Mouse (Mus musculus): Measurements from ENCODE around the gene Taf5l. TPM values are rescaled to one million over a fixed set of nuclear protein-coding genes. Genes with fewer than 3 reads are reported as not detected.
"Not testable (repeated sequence)": the region's sequence is repeated elsewhere in the genome, so short reads cannot be mapped to it uniquely, and the experiment has no call there.

Taf5l gene
- polyA plus RNA-seq, 1 experiment = 26.0 TPM

DNA sequence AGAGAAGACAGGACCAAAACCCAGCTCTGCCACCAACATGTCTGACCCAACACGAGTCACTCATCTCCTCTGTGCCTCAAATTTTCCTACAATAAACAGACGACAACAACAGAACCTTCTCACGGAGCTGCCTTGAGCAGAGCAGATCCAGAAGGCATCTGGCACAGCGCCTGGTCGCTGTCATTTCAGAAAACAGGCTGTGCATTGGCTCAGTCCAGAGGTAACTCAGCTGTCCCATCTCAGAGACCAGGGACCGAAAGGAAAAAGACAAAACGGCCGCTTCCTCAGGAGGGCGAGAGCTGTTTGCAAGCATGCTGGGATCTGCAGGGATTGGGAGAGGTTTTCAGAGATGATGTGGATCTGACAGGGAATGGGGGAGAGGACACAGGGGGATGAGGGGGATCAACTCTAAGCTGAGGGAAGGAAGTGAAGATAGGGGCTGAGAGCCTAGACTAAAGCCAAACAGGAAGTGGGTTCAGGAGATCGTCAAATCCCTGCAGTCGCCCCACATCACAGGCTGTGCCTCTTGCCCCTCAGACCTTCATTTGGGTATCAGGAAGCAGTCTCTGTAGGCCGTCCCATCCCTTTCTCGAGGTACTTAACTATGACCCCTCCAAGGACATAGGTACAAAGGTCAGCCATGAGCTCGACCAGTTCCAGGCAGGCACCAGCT lies 42.9 kb downstream of the Taf5l start:
- no peak for DNase-seq
- H3K4me1 ChIP-seq (ENCODE audit: control insufficient read depth, insufficient read depth, low read length) = no peaks in the 10 kb centered on the region; the same call in none of the 2 replicates
- 47% methylated on average over 14 of the region's 14 CpGs for WGBS
- TF ChIP-seq CTCF (IDR thresholded peaks at IDR 0.05; ENCODE audit: insufficient read depth, low read length) (no peak), POLR2A (IDR thresholded peaks at IDR 0.05; ENCODE audit: borderline replicate concordance, extremely low read depth, low read depth, low read length) (no peak)
- H3K4me3 ChIP-seq (replicated peaks; ENCODE audit: extremely low read depth, low read depth, low read length) = no peak overlapping the region

- H3K4me1 ChIP-seq (ENCODE audit: control insufficient read depth, insufficient read depth, low read length) = no peaks in the 10 kb centered on the region; the same call in none of the 2 replicates
- 71% methylated on average over 4 of the region's 4 CpGs for WGBS
Observed at GRCm38 (mm10) chr8:123977499-123977898, 43.7 kb downstream of the Taf5l start.

DNA sequence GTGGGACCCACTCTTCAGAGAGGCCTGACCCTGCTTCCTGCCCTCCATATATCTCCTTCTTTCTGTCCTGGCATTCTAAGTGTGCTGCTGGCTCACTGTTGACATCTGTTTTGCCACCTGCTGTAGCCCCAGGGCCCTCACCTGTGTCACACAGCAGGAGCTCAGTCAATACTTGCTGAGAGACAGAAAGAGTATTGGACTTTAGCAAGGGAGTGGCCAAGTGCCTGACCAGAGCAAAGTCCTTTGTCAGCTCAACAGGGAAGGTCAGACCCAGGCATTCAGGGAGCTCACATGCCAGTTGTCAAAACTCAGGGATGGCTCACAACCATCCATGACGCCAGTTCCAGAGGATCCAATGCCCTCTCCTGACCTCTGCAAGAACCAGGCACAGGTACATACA lies 47.7 kb downstream of the Taf5l start:
- TF ChIP-seq CTCF (IDR thresholded peaks at IDR 0.05; ENCODE audit: insufficient read depth, low read length) (no peak), POLR2A (IDR thresholded peaks at IDR 0.05; ENCODE audit: borderline replicate concordance, extremely low read depth, low read depth, low read length) (no peak)
- no peaks in the 10 kb centered on the region for H3K4me1 ChIP-seq (ENCODE audit: control insufficient read depth, insufficient read depth, low read length)
- DNase-seq = no peak
- 81% methylated on average over 1 of the region's 1 CpGs for WGBS
- H3K4me3 ChIP-seq (replicated peaks; ENCODE audit: extremely low read depth, low read depth, low read length) = no peak overlapping the region

More at GRCm38 (mm10) chr8:123977499-123977898, 43.7 kb downstream of the Taf5l start:
- TF ChIP-seq CTCF (IDR thresholded peaks at IDR 0.05; ENCODE audit: insufficient read depth, low read length) = no peak
- TF ChIP-seq POLR2A (IDR thresholded peaks at IDR 0.05; ENCODE audit: borderline replicate concordance, extremely low read depth, low read depth, low read length) = no peak
- no peak overlapping the region for H3K4me3 ChIP-seq (replicated peaks; ENCODE audit: extremely low read depth, low read depth, low read length)
- no peak for DNase-seq

- DNase-seq = no peak
- 68% methylated on average over 2 of the region's 2 CpGs for WGBS
- TF ChIP-seq POLR2A (IDR thresholded peaks at IDR 0.05; ENCODE audit: borderline replicate concordance, extremely low read depth, low read depth, low read length) (no peak), CTCF (IDR thresholded peaks at IDR 0.05; ENCODE audit: insufficient read depth, low read length) (no peak)
- no peak overlapping the region for H3K4me3 ChIP-seq (replicated peaks; ENCODE audit: extremely low read depth, low read depth, low read length)
- no peaks in the 10 kb centered on the region for H3K4me1 ChIP-seq (ENCODE audit: control insufficient read depth, insufficient read depth, low read length)
Observed at GRCm38 (mm10) chr8:123966896-123967295, 54.3 kb downstream of the Taf5l start.

GRCm38 (mm10) chr8:123961371-123961770 lies 59.8 kb downstream of the Taf5l start:
- Histone ChIP-seq H3K4me1 (ENCODE audit: control insufficient read depth, insufficient read depth, low read length) (no peaks in the 10 kb centered on the region), H3K4me3 (replicated peaks; ENCODE audit: extremely low read depth, low read depth, low read length) (no peak overlapping the region)
- no peak for DNase-seq
- TF ChIP-seq POLR2A (IDR thresholded peaks at IDR 0.05; ENCODE audit: borderline replicate concordance, extremely low read depth, low read depth, low read length) (no peak), CTCF (IDR thresholded peaks at IDR 0.05; ENCODE audit: insufficient read depth, low read length) (no peak)
- 86% methylated on average over 1 of the region's 1 CpGs for WGBS

- not testable (repeated sequence) for H3K4me1 ChIP-seq (ENCODE audit: control insufficient read depth, insufficient read depth, low read length); DNase-seq; H3K4me3 ChIP-seq (replicated peaks; ENCODE audit: extremely low read depth, low read depth, low read length)
- 62% methylated on average over 5 of the region's 5 CpGs for WGBS
Observed at GRCm38 (mm10) chr8:123960556-123960955, 60.6 kb downstream of the Taf5l start.

DNA sequence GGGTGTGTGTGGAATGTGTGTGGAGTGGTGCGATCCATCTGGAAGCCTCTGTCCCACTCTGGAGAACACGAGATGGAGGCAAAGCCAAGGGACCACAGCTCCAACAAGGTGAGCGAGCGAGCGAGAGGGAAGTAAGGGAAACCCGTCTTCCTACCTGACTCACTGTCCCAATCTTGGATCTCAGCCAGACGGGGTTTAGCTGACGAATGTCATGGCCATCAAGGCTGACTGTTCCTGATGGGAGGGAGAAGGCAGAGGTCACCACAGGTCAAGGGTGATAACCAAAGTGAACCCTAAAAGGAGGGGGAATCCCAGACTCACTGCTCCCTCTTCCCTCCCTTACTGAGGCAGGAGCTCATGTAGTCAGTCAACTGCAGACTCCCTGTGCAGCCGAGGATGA lies 61.1 kb downstream of the Taf5l start:
- no peak for TF ChIP-seq POLR2A (IDR thresholded peaks at IDR 0.05; ENCODE audit: borderline replicate concordance, extremely low read depth, low read depth, low read length)
- Histone ChIP-seq H3K4me1 (ENCODE audit: control insufficient read depth, insufficient read depth, low read length) (no peaks in the 10 kb centered on the region), H3K4me3 (replicated peaks; ENCODE audit: extremely low read depth, low read depth, low read length) (no peak overlapping the region)
- DNase-seq = no peak
- 81% methylated on average over 9 of the region's 9 CpGs for WGBS

DNA sequence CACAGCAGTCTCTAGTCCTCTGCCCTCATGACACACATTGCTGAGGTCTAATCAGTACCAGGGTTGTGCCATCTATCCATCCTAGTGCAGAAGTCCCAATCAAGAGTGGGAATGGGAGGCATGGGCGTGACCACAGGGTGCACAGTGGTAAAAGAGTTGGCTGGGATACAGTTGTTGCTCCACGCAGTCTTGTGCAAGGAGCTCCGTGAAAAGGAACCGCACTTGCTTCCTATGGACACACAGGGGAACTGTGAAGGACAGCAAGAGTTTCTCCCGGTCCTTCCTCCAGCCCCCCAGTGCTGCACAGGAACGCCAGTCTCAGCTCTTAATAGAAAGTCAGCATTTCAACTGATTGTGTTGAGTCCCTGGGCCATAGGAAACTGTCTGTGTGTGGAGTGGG lies 61.7 kb downstream of the Taf5l start:
- TF ChIP-seq CTCF (IDR thresholded peaks at IDR 0.05; ENCODE audit: insufficient read depth, low read length) = no peak
- no peak for TF ChIP-seq POLR2A (IDR thresholded peaks at IDR 0.05; ENCODE audit: borderline replicate concordance, extremely low read depth, low read depth, low read length)
- WGBS = 88% methylated on average over 6 of the region's 6 CpGs
- H3K4me1 ChIP-seq (ENCODE audit: control insufficient read depth, insufficient read depth, low read length) = no peaks in the 10 kb centered on the region
- H3K4me3 ChIP-seq (replicated peaks; ENCODE audit: extremely low read depth, low read depth, low read length) = no peak overlapping the region
- DNase-seq = no peak

DNA sequence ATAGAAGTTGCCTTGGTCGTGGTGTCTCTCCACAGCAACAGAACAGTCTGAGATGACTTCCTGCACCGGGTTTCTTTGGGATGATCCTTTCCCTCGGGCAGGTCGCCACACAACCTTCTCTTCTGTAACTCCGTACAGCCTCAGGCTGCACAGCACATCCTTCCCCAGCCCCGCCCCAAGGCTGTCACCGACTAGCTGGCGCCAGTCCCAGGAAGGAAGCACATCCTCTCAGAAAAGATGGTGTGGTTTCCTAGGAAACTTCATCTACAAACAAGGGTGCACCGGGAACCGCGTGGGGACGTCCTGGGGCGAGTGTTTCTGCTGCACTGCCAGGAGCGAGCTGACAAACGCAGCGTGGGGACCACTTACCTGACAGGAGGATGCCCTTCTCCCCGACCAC lies 63.1 kb downstream of the Taf5l start:
- Histone ChIP-seq H3K4me3 (replicated peaks; ENCODE audit: extremely low read depth, low read depth, low read length) (no peak overlapping the region), H3K4me1 (ENCODE audit: control insufficient read depth, insufficient read depth, low read length) (no peaks in the 10 kb centered on the region)
- DNase-seq = no peak
- WGBS = 45% methylated on average over 17 of the region's 17 CpGs
- TF ChIP-seq CTCF (IDR thresholded peaks at IDR 0.05; ENCODE audit: insufficient read depth, low read length) (no peak), POLR2A (IDR thresholded peaks at IDR 0.05; ENCODE audit: borderline replicate concordance, extremely low read depth, low read depth, low read length) (no peak)

GRCm38 (mm10) chr8:123954246-123954645 lies 67.0 kb downstream of the Taf5l start:
- 96% methylated on average over 8 of the region's 8 CpGs for WGBS
- TF ChIP-seq CTCF (IDR thresholded peaks at IDR 0.05; ENCODE audit: insufficient read depth, low read length) (no peak), POLR2A (IDR thresholded peaks at IDR 0.05; ENCODE audit: borderline replicate concordance, extremely low read depth, low read depth, low read length) (no peak)
- Histone ChIP-seq H3K4me3 (replicated peaks; ENCODE audit: extremely low read depth, low read depth, low read length) (no peak overlapping the region), H3K4me1 (ENCODE audit: control insufficient read depth, insufficient read depth, low read length) (no peaks in the 10 kb centered on the region; the same call in 1 of the 2 replicates)
- DNase-seq = no peak
